Mouse (Mus musculus): Measurements from ENCODE around the gene Tcp11l1. TPM values are rescaled to one million over a fixed set of nuclear protein-coding genes. Genes with fewer than 3 reads are reported as not detected.

Tcp11l1 gene
- polyA plus RNA-seq (2011; ENCODE audit: insufficient read length, low read depth, missing spikeins) = 22.0 and 29.8 TPM in 2 replicates

GRCm38 (mm10) chr2:104711585-104712485, at the start of gene Tcp11l1:
Gene Tcp11l1 (minus strand): TSS chr2:104712169.
- peak within 1 kb of the TSS; percentile 49 for H3K4me3 ChIP-seq (ENCODE audit: insufficient read depth, low read length)
- TF ChIP-seq CTCF (IDR thresholded peaks at IDR 0.05; ENCODE audit: borderline replicate concordance, insufficient read depth, low read length) (no peak), POLR2A (IDR thresholded peaks at IDR 0.05; ENCODE audit: low read depth, low read length) (peak; percentile 15)
- H3K27ac ChIP-seq (ENCODE audit: insufficient read depth, low read length) = peak within 1 kb of the TSS; percentile 13; the same call in 1 of the 2 replicates
- no peaks in the 10 kb centered on the region for H3K4me1 ChIP-seq (ENCODE audit: control insufficient read depth, insufficient read depth, low read length)

GRCm38 (mm10) chr2:104750611-104751010, 38.6 kb upstream of the Tcp11l1 start:
- Histone ChIP-seq H3K4me1 (ENCODE audit: control insufficient read depth, insufficient read depth, low read length) (no peaks in the 10 kb centered on the region), H3K4me3 (ENCODE audit: insufficient read depth, low read length) (no peak overlapping the region), H3K27ac (ENCODE audit: insufficient read depth, low read length) (no peak overlapping the region)
- TF ChIP-seq CTCF (IDR thresholded peaks at IDR 0.05; ENCODE audit: borderline replicate concordance, insufficient read depth, low read length) = no peak
- TF ChIP-seq POLR2A (IDR thresholded peaks at IDR 0.05; ENCODE audit: low read depth, low read length) = no peak

- no peaks in the 10 kb centered on the region for H3K4me1 ChIP-seq (ENCODE audit: control insufficient read depth, insufficient read depth, low read length)
- TF ChIP-seq CTCF (IDR thresholded peaks at IDR 0.05; ENCODE audit: borderline replicate concordance, insufficient read depth, low read length) = no peak
- TF ChIP-seq POLR2A (IDR thresholded peaks at IDR 0.05; ENCODE audit: low read depth, low read length) = no peak
- no peak overlapping the region for H3K27ac ChIP-seq (ENCODE audit: insufficient read depth, low read length)
- H3K4me3 ChIP-seq (ENCODE audit: insufficient read depth, low read length) = no peak overlapping the region
These were observed 36.7 kb upstream of the Tcp11l1 start for GRCm38 (mm10) chr2:104748652-104749183.

GRCm38 (mm10) chr2:104746251-104746650, 34.3 kb upstream of the Tcp11l1 start:
- H3K4me3 ChIP-seq (ENCODE audit: insufficient read depth, low read length) = no peak overlapping the region
- no peaks in the 10 kb centered on the region for H3K4me1 ChIP-seq (ENCODE audit: control insufficient read depth, insufficient read depth, low read length)
- TF ChIP-seq POLR2A (IDR thresholded peaks at IDR 0.05; ENCODE audit: low read depth, low read length) = no peak
- no peak for TF ChIP-seq CTCF (IDR thresholded peaks at IDR 0.05; ENCODE audit: borderline replicate concordance, insufficient read depth, low read length)
- H3K27ac ChIP-seq (ENCODE audit: insufficient read depth, low read length) = no peak overlapping the region

GRCm38 (mm10) chr2:104743971-104744370, 32.0 kb upstream of the Tcp11l1 start:
- Histone ChIP-seq H3K4me3 (ENCODE audit: insufficient read depth, low read length) (no peak overlapping the region), H3K4me1 (ENCODE audit: control insufficient read depth, insufficient read depth, low read length) (no peaks in the 10 kb centered on the region; the same call in 1 of the 2 replicates), H3K27ac (ENCODE audit: insufficient read depth, low read length) (no peak overlapping the region)
- no peak for TF ChIP-seq POLR2A (IDR thresholded peaks at IDR 0.05; ENCODE audit: low read depth, low read length)
- no peak for TF ChIP-seq CTCF (IDR thresholded peaks at IDR 0.05; ENCODE audit: borderline replicate concordance, insufficient read depth, low read length)

- TF ChIP-seq CTCF (IDR thresholded peaks at IDR 0.05; ENCODE audit: borderline replicate concordance, insufficient read depth, low read length) (no peak), POLR2A (IDR thresholded peaks at IDR 0.05; ENCODE audit: low read depth, low read length) (no peak)
- Histone ChIP-seq H3K4me3 (ENCODE audit: insufficient read depth, low read length) (peak overlapping the region; percentile 74), H3K27ac (ENCODE audit: insufficient read depth, low read length) (no peak overlapping the region), H3K4me1 (ENCODE audit: control insufficient read depth, insufficient read depth, low read length) (no peaks in the 10 kb centered on the region; the same call in 1 of the 2 replicates)
These were observed 31.2 kb upstream of the Tcp11l1 start for GRCm38 (mm10) chr2:104743160-104743559.

- H3K27ac ChIP-seq (ENCODE audit: insufficient read depth, low read length) = no peak within 1 kb of the TSS
- peak within 1 kb of the TSS; percentile 74 for H3K4me3 ChIP-seq (ENCODE audit: insufficient read depth, low read length)
- no peaks in the 10 kb centered on the region; the same call in 1 of the 2 replicates for H3K4me1 ChIP-seq (ENCODE audit: control insufficient read depth, insufficient read depth, low read length)
- TF ChIP-seq CTCF (IDR thresholded peaks at IDR 0.05; ENCODE audit: borderline replicate concordance, insufficient read depth, low read length) (no peak), POLR2A (IDR thresholded peaks at IDR 0.05; ENCODE audit: low read depth, low read length) (peak; percentile 60)
These were observed 30.7 kb upstream of the Tcp11l1 start, which contains the start of gene Depdc7 for GRCm38 (mm10) chr2:104742741-104743064. Gene Depdc7 (minus strand): TSS chr2:104742878.

- TF ChIP-seq CTCF (IDR thresholded peaks at IDR 0.05; ENCODE audit: borderline replicate concordance, insufficient read depth, low read length) = no peak
- TF ChIP-seq POLR2A (IDR thresholded peaks at IDR 0.05; ENCODE audit: low read depth, low read length) = no peak
- H3K4me3 ChIP-seq (ENCODE audit: insufficient read depth, low read length) = peak overlapping the region; percentile 74
- no peaks in the 10 kb centered on the region; the same call in 1 of the 2 replicates for H3K4me1 ChIP-seq (ENCODE audit: control insufficient read depth, insufficient read depth, low read length)
- no peak overlapping the region for H3K27ac ChIP-seq (ENCODE audit: insufficient read depth, low read length)
These were observed 30.1 kb upstream of the Tcp11l1 start for GRCm38 (mm10) chr2:104741896-104742740.

- TF ChIP-seq CTCF (IDR thresholded peaks at IDR 0.05; ENCODE audit: borderline replicate concordance, insufficient read depth, low read length) (no peak), POLR2A (IDR thresholded peaks at IDR 0.05; ENCODE audit: low read depth, low read length) (no peak)
- Histone ChIP-seq H3K4me3 (ENCODE audit: insufficient read depth, low read length) (no peak overlapping the region), H3K27ac (ENCODE audit: insufficient read depth, low read length) (no peak overlapping the region), H3K4me1 (ENCODE audit: control insufficient read depth, insufficient read depth, low read length) (no peaks in the 10 kb centered on the region; the same call in 1 of the 2 replicates)
These were observed 29.2 kb upstream of the Tcp11l1 start for GRCm38 (mm10) chr2:104741015-104741758.
